Mouse (Mus musculus) hindbrain, postnatal 0 days (tissue): ENCODE data around the gene Adamts14. TPM values are rescaled to one million over a fixed set of nuclear protein-coding genes. Genes with fewer than 3 reads are reported as not detected.
A peak's percentile ranks its signal among the peaks of the same experiment; 100 is the strongest.

Experiments
- ATAC-seq: fragments of 200-750 bp; cut with Nextera tagmentation; 2 replicates; pipeline ENCODE4 v1.8.0; 2017; ENCODE audit warnings: mild to moderate bottlenecking, moderate TSS enrichment, moderate library complexity
- DNase-seq: peaks from one replicate; pipeline ENCODE4 v3.0.0-alpha.2; 2015; ENCODE audit warnings: low spot score
- H3K27ac ChIP-seq: fragments of 300-500 bp; sonication (generic); 2 replicates; pipeline ENCODE4 v1.5.1; 2014; ENCODE audit warnings: mild to moderate bottlenecking
- H3K27me3 ChIP-seq: fragments of 300-500 bp; sonication (generic); 2 replicates; pipeline ENCODE4 v1.6.1; 2014; ENCODE audit warnings: low read length, mixed read lengths; ENCODE audit not compliant: insufficient read depth
- H3K36me3 ChIP-seq: fragments of 300-500 bp; sonication (generic); 2 replicates; pipeline ENCODE4 v1.6.1; 2014; ENCODE audit warnings: low read length, mixed read lengths; ENCODE audit not compliant: insufficient read depth
- H3K4me1 ChIP-seq: fragments of 300-500 bp; sonication (generic); 2 replicates; pipeline ENCODE4 v1.6.1; 2014; ENCODE audit warnings: antibody characterized with exemption, low read length, mixed read lengths; ENCODE audit not compliant: insufficient read depth
- H3K4me2 ChIP-seq: fragments of 300-500 bp; sonication (generic); 2 replicates; pipeline ENCODE4 v1.6.1; 2014; ENCODE audit warnings: low read depth, mild to moderate bottlenecking, low read length, moderate library complexity, mixed read lengths
- H3K4me3 ChIP-seq: fragments of 300-500 bp; sonication (generic); 2 replicates; pipeline ENCODE4 v1.5.1; 2014; ENCODE audit warnings: low read length
- H3K9ac ChIP-seq: fragments of 300-500 bp; sonication (generic); replicated peaks from 2 replicates; pipeline ENCODE4 v1.6.1; 2014; ENCODE audit warnings: mild to moderate bottlenecking, low read length, moderate library complexity, mixed read lengths
- H3K9me3 ChIP-seq: fragments of 300-500 bp; sonication (generic); 2 replicates; pipeline ENCODE4 v1.6.1; 2016; ENCODE audit warnings: low read length, mixed read lengths
- CTCF ChIP-seq: IDR thresholded peaks from 2 replicates; pipeline ENCODE4 v1.5.1; 2016; ENCODE audit warnings: antibody characterized with exemption, control low read depth, low read depth
- WGBS: fragments of 180-500 bp; shearing (Covaris S2); extraction: QIAGEN DNeasy Blood & Tissue Kit; methylation state at CpG from one replicate; pipeline ENCODE4 v1.1.7; 2014; 5-methylcytosine and 5-hydroxymethylcytosine counted together
- polyA plus RNA-seq: library from polyadenylated mRNA; unstranded; fragments of >200 nt; fragmentation: Nextera tagmentation; extraction: Ambion mirVana; gene quantifications from 2 replicates; pipeline ENCODE4 v1.2.1, GENCODE M21; 2015
- total RNA-seq: library from RNA; depleted of rRNA; stranded (reverse); fragments of >200 nt; gene quantifications from 2 replicates; pipeline ENCODE4 v1.2.3, GENCODE M21; 2014

Adamts14 gene
- total and polyA plus RNA-seq, 2 experiments from 2014 or later, result 0.36 to 1.8 TPM

DNA sequence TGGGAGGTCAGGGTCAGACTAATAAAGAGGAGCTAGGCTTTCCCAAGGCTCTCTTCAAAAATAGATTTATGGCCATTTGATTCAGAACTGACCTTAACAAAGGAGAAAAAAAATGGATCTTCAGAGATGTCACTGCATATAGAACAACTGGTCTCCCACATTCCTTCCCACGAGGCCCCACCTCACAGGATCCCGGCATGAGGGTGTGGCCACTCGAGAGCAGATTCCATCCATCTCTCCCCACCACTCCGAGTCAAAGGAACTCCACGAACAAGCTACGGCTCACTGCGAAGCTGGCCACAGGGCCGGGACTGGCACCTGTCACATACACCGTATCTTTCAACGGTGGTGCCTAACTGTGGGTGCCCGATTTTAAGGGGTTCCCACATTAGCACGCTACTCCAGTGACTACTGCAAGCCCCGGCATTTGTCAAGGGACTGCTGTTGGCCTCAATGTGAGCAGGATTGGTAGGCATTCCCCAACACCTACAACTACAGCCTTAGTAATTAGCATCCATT, 24.6 kb downstream of the Adamts14 start:
- WGBS, result 85% methylated on average over 13 of the region's 13 CpGs
- no peak for TF ChIP-seq CTCF
- Histone ChIP-seq H3K4me3 (no peak overlapping the region), H3K27ac (no peak overlapping the region), H3K4me1 (no peaks in the 10 kb centered on the region), H3K27me3 (no peaks in the 10 kb centered on the region), H3K4me2 (no peak overlapping the region), H3K9me3 (no peaks in the 10 kb centered on the region), H3K36me3 (no peaks in the 10 kb centered on the region), H3K9ac (no peak overlapping the region)
- DNase-seq (no peak), ATAC-seq (no peak)

DNA sequence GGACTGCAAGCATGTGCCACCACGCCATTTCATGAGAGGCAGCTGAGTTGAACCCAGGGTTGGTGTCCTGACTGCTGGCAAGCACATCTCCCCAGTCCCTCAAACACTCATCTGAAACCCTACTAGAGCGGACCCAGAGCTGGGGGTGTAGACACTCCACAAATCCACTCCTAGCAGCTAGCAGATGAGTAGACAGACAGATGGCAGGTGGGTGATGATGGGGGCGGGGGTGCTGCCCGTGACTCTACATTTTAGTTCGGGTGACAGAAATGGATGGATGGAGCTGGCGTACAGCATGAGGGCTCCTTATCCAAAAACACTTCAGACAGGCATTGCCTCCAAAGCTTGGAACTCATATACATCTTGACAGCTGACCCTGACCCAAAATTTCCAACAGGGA, 26.9 kb downstream of the Adamts14 start:
- no peaks in the 10 kb centered on the region for H3K36me3 ChIP-seq
- H3K4me2 ChIP-seq, result no peak overlapping the region
- DNase-seq (no peak), ATAC-seq (no peak)
- H3K4me1 ChIP-seq, result no peaks in the 10 kb centered on the region
- 82% methylated on average over 6 of the region's 6 CpGs for WGBS
- H3K4me3 ChIP-seq, result no peak overlapping the region
- H3K27me3 ChIP-seq, result no peaks in the 10 kb centered on the region
- H3K9ac ChIP-seq, result no peak overlapping the region
- no peak overlapping the region for H3K27ac ChIP-seq
- no peaks in the 10 kb centered on the region for H3K9me3 ChIP-seq
- no peak for TF ChIP-seq CTCF

DNA sequence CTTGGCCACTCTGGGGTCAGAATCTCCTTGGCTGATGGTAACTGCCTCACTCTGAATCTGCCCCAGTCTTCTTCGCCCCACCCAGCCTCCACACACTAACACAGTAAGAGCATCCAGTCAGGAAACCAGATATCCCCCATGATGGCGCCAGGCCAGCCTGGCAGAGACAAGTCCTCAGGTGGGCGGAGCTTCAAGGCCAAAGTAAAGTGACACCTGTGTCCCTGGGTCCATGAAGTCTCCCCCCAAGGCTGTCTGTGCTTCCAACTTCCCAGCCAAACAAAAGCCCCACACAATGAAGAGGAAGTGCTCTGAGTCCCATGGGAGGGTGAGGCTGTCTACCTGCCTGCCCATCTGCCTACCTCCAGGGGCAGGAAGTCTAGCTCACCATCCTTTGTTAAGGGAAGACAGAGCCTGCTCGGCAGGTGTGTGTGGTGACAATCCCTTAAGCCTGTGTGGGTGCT, 31.2 kb downstream of the Adamts14 start:
- H3K9me3 ChIP-seq, result no peaks in the 10 kb centered on the region
- H3K27me3 ChIP-seq, result no peaks in the 10 kb centered on the region
- TF ChIP-seq CTCF, result no peak
- no peaks in the 10 kb centered on the region for H3K4me1 ChIP-seq
- no peaks in the 10 kb centered on the region for H3K36me3 ChIP-seq
- DNase-seq (no peak), ATAC-seq (no peak)
- H3K4me2 ChIP-seq, result no peak overlapping the region
- WGBS, result 74% methylated on average over 4 of the region's 4 CpGs
- no peak overlapping the region for H3K9ac ChIP-seq
- H3K4me3 ChIP-seq, result no peak overlapping the region
- no peak overlapping the region for H3K27ac ChIP-seq

DNA sequence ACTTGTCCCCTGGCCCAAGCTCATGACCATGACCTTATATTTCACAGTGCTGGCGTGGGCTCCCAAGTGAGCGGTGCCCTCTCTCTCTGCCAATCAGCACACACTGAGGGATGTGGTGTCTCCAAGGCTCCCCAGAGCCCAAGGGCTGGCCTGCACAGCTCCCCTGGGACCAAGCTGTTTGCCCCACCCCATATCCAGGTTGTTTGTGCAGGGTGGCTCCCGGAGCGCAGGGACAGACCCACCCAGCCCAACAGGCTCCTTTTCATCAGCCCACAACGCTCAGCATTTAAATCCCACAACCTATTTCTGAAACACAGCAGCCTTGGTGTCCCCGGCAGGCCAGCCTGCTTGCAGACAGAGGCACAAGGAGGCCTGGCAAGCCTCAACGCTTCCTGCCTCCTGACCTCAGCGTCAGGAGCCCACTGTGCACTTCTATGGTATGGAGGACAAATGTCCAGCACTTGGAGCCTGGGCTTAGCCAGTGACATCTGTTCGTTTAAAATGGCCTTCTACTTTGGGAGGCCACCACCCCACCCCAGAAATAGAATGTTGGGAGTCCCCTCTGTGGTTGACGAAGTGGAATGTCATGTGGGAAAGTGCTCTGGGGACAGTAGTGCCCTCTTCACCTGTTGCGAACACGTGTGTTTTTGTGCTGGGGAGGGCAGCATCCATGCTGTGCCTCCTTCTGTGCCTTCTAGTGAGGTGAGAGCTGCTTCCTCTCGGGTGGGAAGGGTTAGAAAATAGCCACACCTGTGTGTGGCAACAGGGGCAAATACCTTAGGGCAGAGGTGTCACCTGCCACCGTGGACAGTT, 32.9 kb downstream of the Adamts14 start:
- 0 out of 2 replicates have a peak overlapping the region, but pooled peaks have one; percentile 9 for H3K9ac ChIP-seq
- H3K27me3 ChIP-seq, result no peaks in the 10 kb centered on the region
- no peaks in the 10 kb centered on the region for H3K4me1 ChIP-seq
- WGBS, result 64% methylated on average over 14 of the region's 14 CpGs
- H3K4me3 ChIP-seq, result no peak overlapping the region
- no peaks in the 10 kb centered on the region for H3K9me3 ChIP-seq
- DNase-seq (no peak), ATAC-seq (no peak)
- no peaks in the 10 kb centered on the region for H3K36me3 ChIP-seq
- TF ChIP-seq CTCF, result no peak
- H3K27ac ChIP-seq, result no peak overlapping the region
- H3K4me2 ChIP-seq, result no peak overlapping the region

GRCm38 (mm10) chr10:61237391-61237785, 35.9 kb downstream of the Adamts14 start:
- no peak overlapping the region for H3K27ac ChIP-seq
- H3K36me3 ChIP-seq, result no peaks in the 10 kb centered on the region
- no peak overlapping the region for H3K9ac ChIP-seq
- no peaks in the 10 kb centered on the region for H3K9me3 ChIP-seq
- H3K4me1 ChIP-seq, result no peaks in the 10 kb centered on the region
- H3K27me3 ChIP-seq, result no peaks in the 10 kb centered on the region
- H3K4me2 ChIP-seq, result no peak overlapping the region
- TF ChIP-seq CTCF, result no peak
- DNase-seq (no peak), ATAC-seq (no peak)
- WGBS, result 81% methylated on average over 6 of the region's 6 CpGs
- H3K4me3 ChIP-seq, result no peak overlapping the region

DNA sequence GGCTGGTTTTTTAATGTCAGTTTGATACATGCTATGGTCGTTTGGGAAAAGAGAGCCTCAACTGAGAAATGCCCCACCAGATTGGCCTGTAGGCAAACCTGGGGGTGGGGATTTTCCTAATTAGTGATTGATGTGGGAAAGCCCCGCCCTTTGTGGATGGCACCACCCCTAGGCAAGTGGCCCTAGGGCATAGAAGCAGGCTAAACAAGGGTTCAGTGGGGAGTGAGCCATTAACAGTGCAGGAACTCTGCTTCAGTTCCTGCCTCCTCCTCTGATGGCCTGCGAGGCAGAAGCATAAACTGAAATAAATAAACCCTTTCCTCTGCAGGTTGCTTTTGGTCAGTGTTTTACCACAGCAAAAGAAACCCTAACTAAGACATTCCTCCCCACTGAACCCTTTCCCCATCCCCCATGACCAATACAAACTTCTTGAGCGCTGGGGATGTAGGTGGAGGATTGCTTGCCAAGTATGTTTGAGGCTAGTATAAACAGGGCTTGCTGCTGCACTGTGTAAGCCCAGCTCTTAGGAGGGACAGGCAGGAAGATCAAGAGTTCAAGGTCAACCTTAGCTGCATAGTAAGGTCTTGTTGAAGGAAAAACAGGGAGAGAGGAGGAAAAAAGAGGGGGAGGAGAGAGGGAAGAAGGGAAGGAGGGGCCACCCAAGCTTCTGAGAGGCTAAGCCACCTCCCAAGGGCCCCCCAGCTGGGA, 36.4 kb downstream of the Adamts14 start:
- no peak for TF ChIP-seq CTCF
- H3K27me3 ChIP-seq, result no peaks in the 10 kb centered on the region
- no peak overlapping the region for H3K4me2 ChIP-seq
- no peak overlapping the region for H3K27ac ChIP-seq
- no peak for ATAC-seq
- 56% methylated on average over 4 of the region's 4 CpGs for WGBS
- DNase-seq, result no peak
- H3K4me3 ChIP-seq, result no peak overlapping the region
- no peaks in the 10 kb centered on the region for H3K4me1 ChIP-seq
- H3K9me3 ChIP-seq, result no peaks in the 10 kb centered on the region
- no peak overlapping the region for H3K9ac ChIP-seq
- no peaks in the 10 kb centered on the region for H3K36me3 ChIP-seq
